Mouse (Mus musculus) spleen, adult 2 months (tissue): Measurements from ENCODE around the gene Chpf2.

Experiments
- CTCF ChIP-seq: fragments of 200-500 bp; IDR thresholded peaks from 2 replicates; pipeline ENCODE4 v1.5.1; 2011; ENCODE audit warnings: mild to moderate bottlenecking, inconsistent platforms; ENCODE audit not compliant: insufficient read depth, insufficient read length, insufficient replicate concordance; ENCODE audit errors: extremely low read depth
- POLR2A ChIP-seq: fragments of 200-500 bp; IDR thresholded peaks from 2 replicates; pipeline ENCODE4 v1.6.1; 2011; ENCODE audit warnings: low read depth, low read length, inconsistent platforms

DNA sequence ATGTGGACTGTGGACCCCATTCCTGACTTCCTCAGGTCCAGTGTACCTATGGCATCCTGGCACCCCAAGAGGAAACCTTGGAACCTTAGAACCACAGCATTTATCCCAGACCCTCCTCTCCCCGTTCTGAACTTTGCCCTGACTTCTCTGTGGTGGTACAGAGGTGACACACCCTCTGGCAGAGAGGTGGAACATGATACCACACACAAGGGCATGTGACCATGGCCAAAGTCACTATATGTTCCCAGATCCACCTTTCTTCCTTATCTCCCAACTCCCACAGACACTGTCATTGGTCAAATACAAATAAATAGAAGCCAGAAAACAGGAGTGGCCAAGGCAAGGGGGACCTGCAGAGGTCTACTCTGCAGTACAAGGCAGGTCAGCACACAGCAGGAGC is 48.6 kb downstream of the Chpf2 start:
- no peak for TF ChIP-seq CTCF
- TF ChIP-seq POLR2A, result no peak
